Mouse (Mus musculus): ENCODE measurements around the gene Sel1l3. TPM values are rescaled to one million over a fixed set of nuclear protein-coding genes. Genes with fewer than 3 reads are reported as not detected.

The Sel1l3 gene
- 0.09 and 0.12 TPM in 2 replicates for polyA plus RNA-seq (2015; fragmentation: Nextera tagmentation; extraction: Ambion mirVana)

DNA sequence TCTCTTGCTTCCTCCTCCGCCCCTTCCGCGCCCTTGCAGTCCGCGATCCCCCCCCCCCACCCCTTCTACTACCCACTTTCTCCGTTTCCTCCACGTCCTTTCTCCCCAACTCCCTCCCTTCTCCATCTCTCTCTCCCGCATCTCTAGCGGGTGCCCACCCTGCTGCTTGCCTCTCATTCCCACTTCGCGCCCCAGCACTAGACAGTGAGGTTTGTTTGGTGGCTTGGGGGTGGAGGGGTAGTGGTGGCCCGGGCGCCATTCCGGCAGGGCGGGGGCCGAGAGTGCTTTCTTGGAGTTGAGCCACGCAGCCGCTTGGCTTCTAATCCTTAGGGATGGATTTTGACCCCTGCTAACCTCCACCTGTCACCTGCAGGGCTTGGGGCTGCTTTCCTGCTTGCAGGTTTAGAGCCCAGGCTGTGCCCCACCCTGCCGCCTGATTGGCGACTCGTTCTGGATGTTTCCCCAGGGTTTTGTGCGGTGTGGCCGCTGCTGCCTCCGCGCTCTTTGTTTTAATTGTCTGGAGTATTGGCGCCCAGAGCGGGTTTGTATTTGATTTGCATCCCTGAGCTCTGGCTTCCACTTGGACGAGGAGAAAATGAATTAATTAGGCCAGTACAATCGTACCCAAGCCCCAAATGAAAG lies at the start of gene Sel1l3:
Gene Sel1l3, minus strand, starts transcription at position 217 of the 642 bp plus-strand sequence.
- ATAC-seq (ENCODE audit: insufficient read depth), result no peak
- 2% methylated on average over 25 of the region's 29 CpGs for WGBS (ENCODE audit: insufficient replicate concordance)

DNA sequence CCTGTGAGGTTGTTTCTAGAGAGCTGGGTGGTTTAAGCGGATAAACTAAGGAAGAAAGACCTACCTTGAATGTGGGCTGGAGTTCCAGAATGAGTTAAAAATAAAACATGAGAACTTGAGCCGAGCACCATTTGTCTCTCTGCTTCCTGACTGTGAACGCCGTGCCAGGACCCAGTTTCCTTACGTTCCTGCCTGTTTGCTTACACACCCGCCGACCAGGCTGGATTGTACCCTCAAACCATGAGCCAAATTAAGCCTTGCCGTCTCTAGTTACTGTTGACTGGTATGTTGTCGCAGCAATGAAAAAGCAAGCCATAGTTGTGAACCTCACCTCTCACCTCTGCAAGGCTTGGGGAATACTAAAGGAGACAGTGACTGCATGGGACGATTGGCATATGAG lies 48.3 kb upstream of the Sel1l3 start:
- Histone ChIP-seq H3K36me3 (replicated peaks) (no peaks in the 10 kb centered on the region), H3K9me3 (replicated peaks) (no peaks in the 10 kb centered on the region), H3K27me3 (peaks cover 32% of the 10 kb centered on the region), H3K9ac (no peak overlapping the region), H3K4me2 (no peak overlapping the region), H3K4me3 (replicated peaks) (no peak overlapping the region), H3K27ac (replicated peaks) (no peak overlapping the region), H3K4me1 (replicated peaks) (peaks cover 3% of the 10 kb centered on the region; the same call in 1 of the 2 replicates)
- no peak for ATAC-seq (ENCODE audit: insufficient read depth)
- 59% methylated on average over 10 of the region's 10 CpGs for WGBS (ENCODE audit: insufficient replicate concordance)

More for the DNA sequence above, at the start of gene Sel1l3:
- Histone ChIP-seq H3K4me1 (replicated peaks) (0 out of 2 replicates have a peak, but pooled peaks cover 6% of the 10 kb centered on the region), H3K9ac (no peak within 1 kb of the TSS), H3K4me2 (peak within 1 kb of the TSS; percentile 70), H3K9me3 (replicated peaks) (no peaks in the 10 kb centered on the region), H3K4me3 (replicated peaks) (peak within 1 kb of the TSS; percentile 48), H3K36me3 (replicated peaks) (no peaks in the 10 kb centered on the region), H3K27ac (replicated peaks) (no peak within 1 kb of the TSS), H3K27me3 (peaks cover 73% of the 10 kb centered on the region)

DNA sequence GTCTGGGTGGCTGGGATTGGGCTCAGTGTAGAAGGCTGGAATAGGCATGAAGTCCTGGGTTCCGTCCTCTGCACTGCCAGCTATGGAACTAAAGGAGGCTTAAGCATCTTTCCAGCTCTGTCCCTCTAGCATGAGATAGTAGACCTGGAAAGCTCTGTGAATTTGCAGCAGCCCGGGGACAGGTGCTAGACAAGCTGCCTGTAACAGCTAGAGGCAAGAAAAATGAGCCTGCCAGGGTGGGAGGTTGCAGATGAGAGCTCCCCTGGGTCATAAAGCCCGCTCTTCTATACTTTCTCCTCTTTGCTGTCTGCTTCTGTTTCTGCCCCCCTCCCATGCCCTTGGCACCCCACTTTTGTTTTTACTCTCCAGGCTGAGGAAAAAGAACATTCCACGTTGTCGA lies 46.2 kb upstream of the Sel1l3 start:
- ATAC-seq (ENCODE audit: insufficient read depth), result no peak
- Histone ChIP-seq H3K27me3 (peaks cover 46% of the 10 kb centered on the region), H3K4me2 (no peak overlapping the region), H3K4me3 (replicated peaks) (no peak overlapping the region), H3K9me3 (replicated peaks) (no peaks in the 10 kb centered on the region), H3K4me1 (replicated peaks) (no peaks in the 10 kb centered on the region), H3K27ac (replicated peaks) (no peak overlapping the region), H3K9ac (no peak overlapping the region), H3K36me3 (replicated peaks) (no peaks in the 10 kb centered on the region)
- 49% methylated on average over 5 of the region's 5 CpGs for WGBS (ENCODE audit: insufficient replicate concordance)

DNA sequence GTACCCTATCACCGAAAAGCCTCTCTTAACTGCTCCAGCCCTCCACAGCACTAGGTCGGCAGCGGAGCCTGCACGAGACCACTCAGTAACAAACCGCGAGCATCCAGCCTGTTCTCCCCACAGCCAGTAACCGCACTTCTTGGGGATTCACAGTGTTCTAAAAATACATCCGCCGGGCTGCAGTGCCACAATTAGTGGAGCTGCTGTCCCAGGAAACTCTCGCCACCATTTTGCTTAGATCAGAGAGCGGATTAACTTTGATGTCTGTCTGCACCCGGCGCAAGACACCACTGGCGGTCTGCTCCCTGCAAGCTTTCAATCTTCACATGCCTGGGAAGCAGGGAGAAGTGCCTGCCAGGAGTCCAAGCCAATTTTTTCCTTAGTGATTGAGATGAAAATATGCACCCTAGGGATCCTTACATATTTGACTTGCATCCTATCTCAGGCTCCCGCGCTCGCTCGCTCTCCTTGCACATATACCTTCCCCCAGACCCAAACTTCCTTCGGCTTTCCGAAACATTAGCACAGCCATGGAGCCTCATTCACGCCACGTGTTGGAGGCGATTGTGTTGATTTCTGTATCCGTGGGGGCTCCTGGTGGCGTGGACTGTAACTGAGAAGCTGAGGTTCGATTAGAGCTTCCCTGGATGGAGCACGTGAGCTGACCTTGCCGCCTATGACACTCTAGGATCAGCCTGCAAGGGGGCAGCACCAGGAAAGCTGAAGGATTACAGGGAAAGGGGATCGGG lies 44.5 kb upstream of the Sel1l3 start:
- Histone ChIP-seq H3K9ac (no peak overlapping the region), H3K36me3 (replicated peaks) (no peaks in the 10 kb centered on the region), H3K27ac (replicated peaks) (no peak overlapping the region), H3K4me1 (replicated peaks) (no peaks in the 10 kb centered on the region), H3K27me3 (peaks cover 47% of the 10 kb centered on the region), H3K9me3 (replicated peaks) (no peaks in the 10 kb centered on the region), H3K4me2 (peak overlapping the region; percentile 55), H3K4me3 (replicated peaks) (peak overlapping the region; percentile 9)
- ATAC-seq (ENCODE audit: insufficient read depth), result no peak
- 3% methylated on average over 29 of the region's 29 CpGs for WGBS (ENCODE audit: insufficient replicate concordance)

DNA sequence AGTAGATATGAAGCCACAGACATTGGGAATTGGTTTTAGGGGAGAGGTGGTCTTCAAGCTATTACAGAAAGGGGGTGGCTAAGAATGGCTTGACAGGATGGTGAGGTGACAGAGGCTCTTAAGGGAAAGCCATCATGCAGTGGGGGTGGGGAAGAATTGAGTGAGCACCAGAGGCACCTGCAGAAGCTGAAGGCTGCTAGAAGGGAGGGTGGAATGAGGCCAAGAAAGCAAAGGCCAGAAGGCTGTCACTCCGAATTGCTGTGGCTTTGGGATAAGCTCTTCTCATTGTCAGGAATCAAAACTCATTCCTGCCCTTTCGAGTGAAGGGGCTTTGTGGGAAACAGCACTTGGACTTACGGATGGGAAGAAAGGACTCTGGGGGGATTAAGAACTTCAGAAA lies 41.1 kb upstream of the Sel1l3 start:
- Histone ChIP-seq H3K9me3 (replicated peaks) (no peaks in the 10 kb centered on the region), H3K4me3 (replicated peaks) (no peak overlapping the region), H3K4me1 (replicated peaks) (no peaks in the 10 kb centered on the region), H3K9ac (no peak overlapping the region), H3K4me2 (no peak overlapping the region), H3K36me3 (replicated peaks) (no peaks in the 10 kb centered on the region), H3K27ac (replicated peaks) (no peak overlapping the region), H3K27me3 (peaks cover 42% of the 10 kb centered on the region)
- ATAC-seq (ENCODE audit: insufficient read depth), result no peak
- 63% methylated on average over 3 of the region's 3 CpGs for WGBS (ENCODE audit: insufficient replicate concordance)

DNA sequence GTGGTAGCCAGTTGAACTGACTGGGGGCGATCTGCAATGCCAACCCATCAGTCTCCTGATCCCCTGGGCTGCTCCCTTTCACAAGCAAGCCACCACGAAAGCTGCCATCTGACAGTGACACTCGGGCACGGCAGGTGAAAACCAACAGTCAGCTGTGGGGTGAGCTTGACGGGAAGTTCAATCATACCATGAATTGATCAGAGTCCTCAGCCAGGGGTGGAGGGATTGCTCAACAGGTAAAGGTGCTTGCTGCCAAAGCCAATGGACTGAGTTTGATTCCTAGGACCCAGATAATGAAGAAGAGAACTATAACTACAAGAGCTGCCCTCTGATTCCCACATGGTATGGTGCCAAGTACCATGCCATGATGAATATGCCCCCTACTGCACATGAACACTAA lies 40.4 kb upstream of the Sel1l3 start:
- H3K27ac ChIP-seq (replicated peaks), result no peak overlapping the region
- WGBS (ENCODE audit: insufficient replicate concordance), result 57% methylated on average over 5 of the region's 5 CpGs
- H3K4me3 ChIP-seq (replicated peaks), result no peak overlapping the region
- H3K9me3 ChIP-seq (replicated peaks), result no peaks in the 10 kb centered on the region
- H3K9ac ChIP-seq, result no peak overlapping the region
- no peaks in the 10 kb centered on the region for H3K36me3 ChIP-seq (replicated peaks)
- ATAC-seq (ENCODE audit: insufficient read depth), result no peak
- peaks cover 37% of the 10 kb centered on the region for H3K27me3 ChIP-seq
- H3K4me2 ChIP-seq, result no peak overlapping the region
- H3K4me1 ChIP-seq (replicated peaks), result no peaks in the 10 kb centered on the region

DNA sequence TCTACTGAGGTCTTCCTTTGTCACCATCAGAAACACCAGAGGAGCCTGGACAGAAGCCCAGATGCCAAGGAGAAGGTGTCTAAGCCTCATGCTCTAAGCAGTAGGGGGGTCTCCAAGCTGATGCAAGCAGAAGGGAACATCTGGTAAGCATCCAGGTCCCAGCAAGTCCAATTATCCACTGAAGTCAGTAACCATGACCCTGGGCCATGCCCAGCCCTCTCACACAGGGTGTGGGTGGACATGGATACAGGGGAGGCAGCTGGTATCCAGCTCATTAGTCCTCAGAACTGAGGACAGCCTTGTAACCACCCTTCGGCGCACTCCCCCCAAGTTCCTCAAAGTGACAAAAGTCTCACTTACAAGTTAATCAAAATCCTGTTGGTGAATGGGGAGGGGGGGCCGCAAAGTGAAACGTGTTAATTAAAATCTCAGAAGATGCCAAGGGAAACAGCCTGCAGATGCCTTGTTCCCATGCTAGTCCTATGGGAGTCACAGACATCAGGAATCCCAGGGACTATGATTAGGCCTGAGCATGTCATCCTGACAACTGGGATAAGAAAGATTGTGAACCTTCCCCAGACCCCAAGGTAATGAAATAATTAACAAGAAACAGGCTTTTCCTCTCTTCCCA lies 35.8 kb upstream of the Sel1l3 start:
- Histone ChIP-seq H3K27me3 (no peaks in the 10 kb centered on the region), H3K4me2 (no peak overlapping the region), H3K4me3 (replicated peaks) (no peak overlapping the region), H3K9me3 (replicated peaks) (no peaks in the 10 kb centered on the region), H3K36me3 (replicated peaks) (no peaks in the 10 kb centered on the region), H3K4me1 (replicated peaks) (no peaks in the 10 kb centered on the region), H3K27ac (replicated peaks) (no peak overlapping the region), H3K9ac (no peak overlapping the region)
- 65% methylated on average over 4 of the region's 4 CpGs for WGBS (ENCODE audit: insufficient replicate concordance)
- no peak for ATAC-seq (ENCODE audit: insufficient read depth)

DNA sequence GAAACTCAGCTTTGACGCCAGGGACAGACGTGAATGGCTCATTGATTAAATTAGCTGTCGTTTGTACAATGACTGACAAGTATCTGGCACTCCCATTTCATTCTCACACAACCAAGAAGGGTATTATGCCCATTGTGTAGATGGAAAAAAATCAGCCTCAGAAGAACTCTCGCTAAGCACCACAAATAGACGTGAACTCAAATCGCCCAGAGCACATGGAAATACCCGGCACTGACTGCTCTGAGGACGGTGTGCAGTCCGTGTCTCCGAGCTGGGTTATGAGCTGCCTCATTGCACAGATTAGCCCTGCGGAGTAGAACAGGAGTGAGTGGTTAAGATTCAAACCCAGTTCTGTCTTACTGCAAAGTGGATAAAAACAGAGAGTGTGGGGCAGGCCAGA lies 34.8 kb upstream of the Sel1l3 start:
- Histone ChIP-seq H3K27me3 (no peaks in the 10 kb centered on the region), H3K9ac (no peak overlapping the region), H3K27ac (replicated peaks) (no peak overlapping the region), H3K4me1 (replicated peaks) (no peaks in the 10 kb centered on the region), H3K4me3 (replicated peaks) (no peak overlapping the region), H3K36me3 (replicated peaks) (no peaks in the 10 kb centered on the region), H3K9me3 (replicated peaks) (no peaks in the 10 kb centered on the region), H3K4me2 (no peak overlapping the region)
- ATAC-seq (ENCODE audit: insufficient read depth), result no peak
- WGBS (ENCODE audit: insufficient replicate concordance), result 73% methylated on average over 11 of the region's 11 CpGs

DNA sequence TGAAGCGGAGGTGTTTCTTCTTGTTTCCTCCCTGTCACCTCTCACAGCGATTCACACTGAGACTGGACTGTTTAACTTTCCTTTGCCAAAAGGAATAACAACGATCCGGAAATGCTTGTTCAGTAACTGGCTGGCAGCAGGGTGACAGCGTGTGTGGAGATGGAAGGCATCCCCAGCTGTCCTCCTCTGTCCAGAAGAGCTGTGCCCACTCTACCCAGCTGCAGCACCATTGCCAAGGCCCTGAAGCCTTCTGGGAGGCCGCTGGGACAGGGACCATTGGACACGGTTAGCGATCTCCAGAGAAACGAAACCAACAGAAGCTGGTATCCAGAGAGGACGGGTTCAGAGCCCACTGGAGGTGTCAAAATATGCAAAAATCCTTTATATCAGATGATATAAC lies 30.2 kb upstream of the Sel1l3 start:
- Histone ChIP-seq H3K27ac (replicated peaks) (no peak overlapping the region), H3K9ac (no peak overlapping the region), H3K4me3 (replicated peaks) (no peak overlapping the region), H3K4me2 (no peak overlapping the region), H3K36me3 (replicated peaks) (no peaks in the 10 kb centered on the region), H3K9me3 (replicated peaks) (no peaks in the 10 kb centered on the region), H3K27me3 (no peaks in the 10 kb centered on the region), H3K4me1 (replicated peaks) (no peaks in the 10 kb centered on the region)
- ATAC-seq (ENCODE audit: insufficient read depth), result no peak
- WGBS (ENCODE audit: insufficient replicate concordance), result 58% methylated on average over 10 of the region's 10 CpGs

DNA sequence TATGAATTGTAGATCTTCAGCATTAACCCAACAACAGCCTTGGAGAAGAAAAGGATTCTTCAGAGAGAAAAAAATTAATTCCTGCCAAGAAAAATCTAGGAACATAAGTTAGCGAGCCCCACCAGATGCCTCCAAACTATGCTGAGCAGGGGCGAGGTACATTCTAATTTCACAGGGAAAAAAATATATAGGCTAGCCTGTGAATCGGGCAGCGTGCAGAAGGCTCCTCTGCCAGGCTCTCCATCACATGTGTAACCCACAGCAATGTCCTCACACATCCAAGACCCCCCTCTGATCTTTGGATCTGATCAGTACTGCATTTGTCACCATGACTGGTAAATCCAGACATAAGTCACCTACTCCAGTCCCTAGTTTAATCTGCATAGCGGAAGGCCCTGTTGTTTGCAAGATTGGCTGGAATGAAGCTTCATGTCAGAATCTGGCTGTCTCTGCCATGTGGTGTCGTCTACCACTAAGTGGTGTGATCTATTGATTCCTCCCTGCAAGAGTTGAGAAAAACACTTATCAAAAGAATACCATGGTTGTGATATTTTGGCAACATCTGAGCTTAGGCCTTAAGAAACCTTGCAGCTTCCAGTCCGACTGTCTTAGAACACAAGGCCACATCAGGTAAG lies 29.3 kb upstream of the Sel1l3 start:
- H3K27ac ChIP-seq (replicated peaks), result no peak overlapping the region
- H3K9ac ChIP-seq, result no peak overlapping the region
- ATAC-seq (ENCODE audit: insufficient read depth), result no peak
- 56% methylated on average over 7 of the region's 7 CpGs for WGBS (ENCODE audit: insufficient replicate concordance)
- no peaks in the 10 kb centered on the region for H3K36me3 ChIP-seq (replicated peaks)
- H3K4me3 ChIP-seq (replicated peaks), result no peak overlapping the region
- H3K27me3 ChIP-seq, result no peaks in the 10 kb centered on the region
- no peak overlapping the region for H3K4me2 ChIP-seq
- H3K4me1 ChIP-seq (replicated peaks), result no peaks in the 10 kb centered on the region
- no peaks in the 10 kb centered on the region for H3K9me3 ChIP-seq (replicated peaks)

DNA sequence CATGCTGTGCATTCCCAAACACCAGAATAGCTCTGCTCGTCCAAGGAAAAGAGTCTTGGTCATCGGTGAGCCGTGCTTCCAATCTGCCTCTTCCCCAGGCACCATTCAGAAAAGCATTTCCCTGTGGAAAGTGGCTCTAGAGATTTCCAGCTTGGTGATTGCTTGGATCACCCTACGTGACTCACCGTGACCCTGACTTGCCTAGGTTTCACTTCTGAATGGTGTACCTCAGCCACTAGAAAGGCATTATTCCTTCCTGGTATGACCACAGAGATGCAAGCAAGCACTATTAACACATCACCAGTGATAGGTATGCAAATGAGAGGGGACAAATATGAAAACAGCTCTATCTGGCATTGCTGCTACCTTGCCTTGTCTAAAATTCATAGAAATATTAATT lies 28.2 kb upstream of the Sel1l3 start:
- Histone ChIP-seq H3K4me3 (replicated peaks) (no peak overlapping the region), H3K36me3 (replicated peaks) (no peaks in the 10 kb centered on the region), H3K4me1 (replicated peaks) (no peaks in the 10 kb centered on the region), H3K27me3 (no peaks in the 10 kb centered on the region), H3K27ac (replicated peaks) (no peak overlapping the region), H3K9ac (no peak overlapping the region), H3K9me3 (replicated peaks) (no peaks in the 10 kb centered on the region), H3K4me2 (no peak overlapping the region)
- 68% methylated on average over 5 of the region's 5 CpGs for WGBS (ENCODE audit: insufficient replicate concordance)
- no peak for ATAC-seq (ENCODE audit: insufficient read depth)
